Mouse (Mus musculus) adrenal gland, postnatal 10 days (tissue): ENCODE measurements around the gene Gm4175. TPM values are rescaled to one million over a fixed set of nuclear protein-coding genes. Genes with fewer than 3 reads are reported as not detected.
"Not testable (repeated sequence)": the region's sequence is repeated elsewhere in the genome, so short reads cannot be mapped to it uniquely, and the experiment has no call there.

ENCODE experiments used
- DNase-seq: peaks from one replicate; pipeline ENCODE4 v3.0.0; 2021; ENCODE audit warnings: mixed read lengths
- long read RNA-seq, 2 experiments: library from polyadenylated mRNA; stranded (forward); transcript quantifications; one replicate each; pipeline ENCODE4 v2.0.0; 2021
- total RNA-seq, 2 experiments: library from RNA; stranded (reverse); gene quantifications; 2 replicates each; pipeline ENCODE4 v1.2.3; 2021

Gm4175 gene
- not detected for total RNA-seq
- long read RNA-seq, experiment 1 = 0 reads
- long read RNA-seq, experiment 2 = 0 reads

DNA sequence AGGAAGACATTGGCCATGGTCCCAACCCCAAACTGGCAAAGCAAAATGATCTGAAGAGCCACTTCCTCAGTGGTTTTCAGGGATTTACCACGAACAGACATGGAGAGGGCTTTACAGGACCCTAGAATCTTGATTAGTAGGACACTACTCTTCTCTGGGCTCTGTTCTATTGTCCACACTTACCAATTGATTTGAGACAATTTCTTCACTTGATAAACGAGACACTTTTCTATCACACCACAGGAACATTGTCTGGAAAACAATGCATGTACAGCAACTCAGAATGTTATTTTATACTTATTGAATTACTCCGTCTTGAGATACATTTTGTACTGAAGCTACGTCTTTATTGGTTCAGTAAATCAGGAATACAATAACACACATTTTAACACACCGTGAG is at the start of gene Gm4175:
Gm4175 (minus strand) TSS at position 101 of the 400 bp plus-strand sequence.
- not testable (repeated sequence) for DNase-seq

DNA sequence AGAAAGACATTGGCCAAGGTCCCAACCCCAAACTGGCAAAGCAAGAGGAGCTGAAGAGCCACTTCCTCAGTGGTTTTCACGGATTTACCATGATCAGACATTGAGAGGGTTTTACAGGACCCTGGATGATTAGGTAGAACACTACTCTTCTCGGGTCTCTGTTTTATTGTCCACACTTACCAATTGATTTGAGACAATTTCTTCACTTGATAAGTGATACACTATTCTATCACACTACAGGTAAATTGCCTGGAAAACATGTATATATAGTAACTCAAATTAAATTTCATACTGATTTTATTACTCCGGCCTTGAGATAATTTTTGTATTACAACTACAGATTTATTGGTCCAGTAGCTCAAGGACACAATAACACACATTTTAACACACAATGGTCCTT is 35.4 kb upstream of the Gm4175 start, which contains the start of gene Gm4177:
Gm4177 (minus strand) TSS at position 101 of the 400 bp plus-strand sequence.
- DNase-seq = not testable (repeated sequence)

Other genes starting within 250 kb of the Gm4175 start
- gene Vmn1r130, start 249.7 kb downstream of the Gm4175 start, total RNA-seq = not detected
- gene Vmn1r131, start 215.4 kb downstream of the Gm4175 start, total RNA-seq = not detected
- not detected for gene Vmn1r132, start 147.4 kb downstream of the Gm4175 start, total RNA-seq
- gene Gm4177, start 35.3 kb upstream of the Gm4175 start, total RNA-seq = not detected
- gene Vmn1r135, start 70.9 kb upstream of the Gm4175 start, total RNA-seq = not detected
- not detected for gene Gm5725, start 82.8 kb upstream of the Gm4175 start, total RNA-seq
- not detected for gene Gm5891, start 159.8 kb upstream of the Gm4175 start, total RNA-seq
- gene Vmn1r137, start 233.1 kb upstream of the Gm4175 start, total RNA-seq = not detected